Mouse (Mus musculus) brain, adult 2 months (tissue): ENCODE measurements around the gene Leng9.
A peak's percentile ranks its signal among the peaks of the same experiment; 100 is the strongest.
"Not testable (repeated sequence)": the region's sequence is repeated elsewhere in the genome, so short reads cannot be mapped to it uniquely, and the experiment has no call there.

Source experiments
- DNase-seq: peaks from one replicate; pipeline ENCODE4 v3.0.0; 2011; ENCODE audit warnings: low read depth, low spot score

The Leng9 gene

GRCm38 (mm10) chr7:4150059-4150541 is at the start of gene Leng9:
Gene Leng9 (minus strand): TSS chr7:4150374.
- peak; percentile 51 for DNase-seq

GRCm38 (mm10) chr7:4178438-4178837 is 28.3 kb upstream of the Leng9 start:
- DNase-seq: no peak

GRCm38 (mm10) chr7:4170193-4170938 is 20.2 kb upstream of the Leng9 start:
- DNase-seq: no peak

- no peak for DNase-seq
These were observed 16.9 kb upstream of the Leng9 start for GRCm38 (mm10) chr7:4167098-4167497.

GRCm38 (mm10) chr7:4165286-4165685 is 15.1 kb upstream of the Leng9 start:
- no peak for DNase-seq

GRCm38 (mm10) chr7:4164090-4164910 is 14.1 kb upstream of the Leng9 start, which contains the start of gene Cdc42ep5:
Gene Cdc42ep5 (minus strand): TSS chr7:4164860.
- DNase-seq: no peak

- no peak for DNase-seq
These were observed 13.4 kb upstream of the Leng9 start for GRCm38 (mm10) chr7:4163571-4164072.

GRCm38 (mm10) chr7:4161596-4161995 is 11.4 kb upstream of the Leng9 start:
- DNase-seq: not testable (repeated sequence)

GRCm38 (mm10) chr7:4154976-4155375 is 4.8 kb upstream of the Leng9 start:
- no peak for DNase-seq

- DNase-seq: no peak
These were observed 4.2 kb upstream of the Leng9 start for GRCm38 (mm10) chr7:4154356-4154755.

GRCm38 (mm10) chr7:4151241-4151640 is 1.1 kb upstream of the Leng9 start:
- no peak for DNase-seq

- peak; percentile 94 for DNase-seq
These were observed 642 bp upstream of the Leng9 start for GRCm38 (mm10) chr7:4150811-4151221.

GRCm38 (mm10) chr7:4149209-4150054 is 742 bp downstream of the Leng9 start:
- peak; percentile 92 for DNase-seq

GRCm38 (mm10) chr7:4148341-4149208 is 1.6 kb downstream of the Leng9 start:
- DNase-seq: peak; percentile 78

GRCm38 (mm10) chr7:4147836-4148235 is 2.3 kb downstream of the Leng9 start:
- no peak for DNase-seq

- DNase-seq: no peak
These were observed 2.8 kb downstream of the Leng9 start for GRCm38 (mm10) chr7:4147371-4147770.

GRCm38 (mm10) chr7:4146241-4147180 is 3.7 kb downstream of the Leng9 start:
- DNase-seq: no peak

- DNase-seq: peak; percentile 74
These were observed 4.5 kb downstream of the Leng9 start for GRCm38 (mm10) chr7:4145552-4146190.
